Mouse (Mus musculus): Measurements from ENCODE around the gene Btrc.

DNA sequence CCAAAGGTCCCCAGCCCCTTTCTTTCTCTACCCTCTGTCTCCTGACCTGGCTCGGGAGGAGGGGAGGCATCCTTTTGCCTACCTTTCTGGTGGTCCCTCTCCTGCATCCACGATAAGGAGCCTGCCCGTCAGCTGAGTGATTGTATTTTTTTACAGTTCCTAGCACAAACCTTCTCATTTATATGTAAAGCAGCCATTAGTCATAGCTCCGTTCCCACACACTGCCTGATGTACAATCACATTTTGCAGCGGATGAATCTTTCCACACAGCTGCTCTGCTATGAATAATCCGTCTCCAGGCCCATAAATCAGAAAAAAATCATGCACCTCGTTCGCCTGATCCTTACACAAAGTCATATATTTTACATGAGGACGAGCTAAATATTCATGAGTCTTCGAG lies 25.4 kb upstream of the Btrc start:
- TF ChIP-seq POLR2A (IDR thresholded peaks at IDR 0.05; ENCODE audit: low read depth, low read length) (no peak), CTCF (IDR thresholded peaks at IDR 0.05; ENCODE audit: extremely low read depth, insufficient read depth, insufficient read length, insufficient replicate concordance) (no peak)

Measured in spleen, adult 2 months (tissue).